Mouse (Mus musculus) gonadal fat pad, adult 2 months (tissue): ENCODE results near the gene Npm1. TPM values are rescaled to one million over a fixed set of nuclear protein-coding genes. Genes with fewer than 3 reads are reported as not detected.

Experiments
- DNase-seq: peaks from one replicate; pipeline ENCODE4 v3.0.0-alpha.2; 2012; ENCODE audit warnings: low read depth
- polyA plus RNA-seq: library from polyadenylated mRNA; depleted of rRNA; stranded (reverse); fragments of >200 nt; gene quantifications from 2 replicates; pipeline ENCODE4 v1.2.3, GENCODE M21; 2012

Npm1 gene
- polyA plus RNA-seq, 1 experiment, result 72.6 TPM

- DNase-seq, result no peak
These were observed 17.7 kb upstream of the Npm1 start for GRCm38 (mm10) chr11:33180701-33181116.

DNA sequence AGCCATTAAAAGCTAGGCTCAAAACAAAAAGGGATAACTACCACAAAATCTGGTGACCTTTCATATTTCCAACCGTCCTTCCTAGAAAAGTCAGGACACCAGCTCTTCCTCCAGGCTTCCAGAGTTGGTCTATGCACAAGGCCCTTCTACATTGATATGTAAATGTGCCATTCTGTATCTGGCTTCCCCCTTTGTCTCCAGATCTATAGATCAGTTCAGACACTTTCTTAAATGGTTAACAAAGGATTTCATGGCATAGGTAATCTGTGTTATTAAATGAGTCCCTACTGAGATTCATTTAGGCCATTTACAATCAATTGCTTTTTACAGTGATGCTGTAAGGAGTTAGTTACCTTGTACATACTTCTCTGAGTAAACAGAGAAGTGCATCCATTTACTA, 16.8 kb upstream of the Npm1 start:
- DNase-seq, result no peak

DNA sequence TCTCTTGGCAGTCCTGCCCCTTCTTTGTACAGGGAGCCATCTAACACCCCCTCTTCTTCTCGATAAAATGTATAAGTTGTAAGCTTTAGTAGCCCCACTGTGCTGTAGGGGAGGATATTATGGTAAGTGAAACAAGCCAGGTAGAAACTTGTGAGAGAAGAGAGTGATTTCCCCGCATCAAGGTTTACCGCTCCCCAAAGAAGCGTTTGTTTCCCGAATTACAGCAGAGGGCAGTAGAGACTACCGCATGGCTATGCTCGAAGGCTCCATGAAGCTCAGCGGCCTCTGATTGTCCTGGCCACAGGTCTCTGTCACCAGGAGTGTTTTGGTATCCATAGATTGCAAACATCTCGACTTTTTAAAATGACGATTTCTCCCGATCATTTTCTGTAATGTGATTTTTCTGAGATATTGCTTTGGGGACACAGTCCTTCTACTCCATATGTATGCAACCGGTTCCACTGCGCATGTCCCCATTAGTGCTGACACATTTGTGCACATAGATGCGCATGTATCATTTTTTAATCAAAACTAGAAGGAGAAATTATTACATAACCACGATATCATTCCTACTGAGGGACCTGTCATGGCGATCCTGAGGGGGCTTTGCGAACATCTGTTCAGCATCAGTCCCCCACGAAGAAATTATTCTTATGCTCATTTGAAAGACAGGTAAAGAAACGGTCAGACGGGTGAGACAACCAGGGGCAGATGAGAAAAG, 13.7 kb upstream of the Npm1 start:
- DNase-seq, result no peak

GRCm38 (mm10) chr11:33175768-33176167, 12.8 kb upstream of the Npm1 start:
- no peak for DNase-seq

DNA sequence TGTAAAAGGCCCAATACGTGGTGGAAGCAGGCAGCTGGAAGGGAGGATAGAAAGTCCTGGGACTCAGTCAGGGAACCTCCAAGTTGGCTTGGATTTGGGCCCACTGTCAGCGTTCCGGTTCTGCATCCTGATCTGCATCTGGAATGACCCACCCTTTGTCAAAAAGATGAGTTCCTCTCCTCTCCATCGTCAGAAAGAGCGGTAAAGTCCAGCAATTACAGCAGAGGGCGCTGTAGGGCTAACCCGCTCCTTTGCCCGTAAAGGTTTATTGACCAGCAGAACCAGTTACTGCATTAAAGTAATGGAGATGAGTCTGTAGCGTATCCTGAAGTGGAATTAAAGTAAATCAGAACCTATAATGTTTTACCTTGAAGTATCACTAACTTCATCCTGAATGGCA, 7.5 kb upstream of the Npm1 start:
- no peak for DNase-seq

- DNase-seq, result no peak
These were observed 602 bp downstream of the Npm1 start for GRCm38 (mm10) chr11:33162211-33162997.

- no peak for DNase-seq
These were observed 3.3 kb downstream of the Npm1 start for GRCm38 (mm10) chr11:33159741-33160140.

- DNase-seq, result no peak
These were observed 5.4 kb downstream of the Npm1 start for GRCm38 (mm10) chr11:33157453-33158196.

GRCm38 (mm10) chr11:33156436-33157015, 6.5 kb downstream of the Npm1 start:
- no peak for DNase-seq

DNA sequence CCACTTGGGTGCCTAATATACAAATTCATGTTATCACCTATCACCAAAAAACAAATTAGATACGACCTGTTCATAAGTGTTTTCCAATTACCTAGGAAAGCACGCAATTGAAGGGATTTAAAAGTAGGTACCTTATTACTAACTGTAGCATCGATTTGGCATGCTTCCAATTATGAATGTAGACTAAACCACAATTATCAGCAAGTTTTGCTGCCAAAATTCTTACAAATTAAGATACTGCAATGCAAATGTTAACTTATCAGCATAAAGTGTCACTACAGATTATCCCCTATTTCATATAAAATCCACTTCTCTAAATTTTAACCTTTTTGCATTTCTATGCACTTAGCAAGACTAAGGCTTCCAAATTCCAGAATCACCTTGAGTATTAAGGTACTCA, 8.5 kb downstream of the Npm1 start:
- DNase-seq, result no peak

DNA sequence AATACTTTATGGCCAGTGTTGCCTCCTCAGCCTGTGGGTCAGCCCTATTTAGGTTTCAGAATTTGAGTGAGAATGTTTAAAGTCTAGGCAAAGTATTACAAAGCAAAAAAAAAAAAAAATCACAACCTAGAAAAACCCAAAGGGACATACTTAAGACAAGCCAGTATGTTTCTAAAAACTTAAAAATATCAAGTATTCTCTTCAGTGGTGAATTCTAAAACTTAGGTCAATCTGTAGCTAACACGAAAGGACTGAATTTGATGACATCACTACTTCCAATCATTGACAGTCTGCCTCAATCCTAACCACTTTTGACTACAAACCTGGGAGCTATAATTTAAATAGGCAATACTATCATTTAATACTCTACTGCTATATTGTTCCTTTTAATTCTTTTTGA, 10.0 kb downstream of the Npm1 start:
- DNase-seq, result no peak

DNA sequence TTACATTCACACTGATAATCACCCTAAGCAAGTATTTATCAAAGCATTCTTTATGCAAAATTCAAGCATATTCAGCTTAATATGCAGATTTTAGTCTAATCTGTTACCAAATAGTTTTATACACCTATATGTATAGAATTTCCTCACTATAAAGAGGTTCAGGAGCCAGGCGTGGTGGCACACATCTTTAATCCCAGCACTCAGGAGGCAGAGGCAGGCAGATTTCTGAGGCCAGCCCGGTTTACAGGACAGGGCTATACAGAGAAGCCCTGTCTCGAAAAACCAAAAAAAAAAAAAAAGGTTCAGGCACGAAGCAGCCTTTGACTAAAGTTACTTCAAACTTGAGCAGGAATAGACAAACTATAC, 11.2 kb downstream of the Npm1 start:
- DNase-seq, result no peak

- no peak for DNase-seq
These were observed 11.8 kb downstream of the Npm1 start for GRCm38 (mm10) chr11:33151128-33151779.

DNA sequence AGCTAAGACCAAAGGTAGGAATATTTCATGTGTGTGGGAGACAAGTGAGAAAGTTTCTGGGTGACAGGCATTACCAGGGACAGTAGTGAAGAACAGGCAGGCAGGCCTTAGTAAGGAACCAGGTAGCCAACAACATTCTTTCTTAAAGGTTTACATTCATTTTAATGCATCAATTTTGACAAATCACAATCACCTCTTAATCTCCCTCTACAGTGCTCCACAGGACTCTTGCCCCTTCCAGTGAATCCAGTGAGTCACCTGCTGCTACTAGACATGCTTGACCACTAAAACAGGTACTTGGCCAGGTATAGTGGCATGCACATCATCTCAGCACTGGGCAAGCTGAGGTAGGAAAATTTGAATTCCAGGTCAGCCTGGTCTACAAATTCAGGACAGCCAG, 12.6 kb downstream of the Npm1 start:
- DNase-seq, result no peak

DNA sequence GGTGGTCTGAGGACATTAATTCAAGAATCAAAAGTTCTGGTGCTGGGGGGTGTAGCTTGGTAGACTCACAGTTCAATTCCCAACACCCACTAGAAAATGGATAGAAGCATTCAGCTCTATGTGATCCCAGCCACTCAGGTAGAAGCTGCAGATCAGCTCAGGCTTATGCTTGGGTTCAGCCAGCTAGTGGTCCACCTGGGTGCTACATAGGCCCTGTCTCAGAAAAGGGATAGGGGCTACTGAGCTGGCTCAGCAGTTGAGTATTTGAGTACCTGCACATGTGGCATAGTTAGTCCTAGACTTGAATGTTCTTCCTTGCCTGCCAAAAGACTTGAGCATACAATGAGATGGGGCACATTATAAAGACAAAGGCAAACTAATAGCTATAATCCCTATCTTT, 13.6 kb downstream of the Npm1 start:
- DNase-seq, result no peak

- DNase-seq, result no peak
These were observed 13.9 kb downstream of the Npm1 start for GRCm38 (mm10) chr11:33149088-33149436.

DNA sequence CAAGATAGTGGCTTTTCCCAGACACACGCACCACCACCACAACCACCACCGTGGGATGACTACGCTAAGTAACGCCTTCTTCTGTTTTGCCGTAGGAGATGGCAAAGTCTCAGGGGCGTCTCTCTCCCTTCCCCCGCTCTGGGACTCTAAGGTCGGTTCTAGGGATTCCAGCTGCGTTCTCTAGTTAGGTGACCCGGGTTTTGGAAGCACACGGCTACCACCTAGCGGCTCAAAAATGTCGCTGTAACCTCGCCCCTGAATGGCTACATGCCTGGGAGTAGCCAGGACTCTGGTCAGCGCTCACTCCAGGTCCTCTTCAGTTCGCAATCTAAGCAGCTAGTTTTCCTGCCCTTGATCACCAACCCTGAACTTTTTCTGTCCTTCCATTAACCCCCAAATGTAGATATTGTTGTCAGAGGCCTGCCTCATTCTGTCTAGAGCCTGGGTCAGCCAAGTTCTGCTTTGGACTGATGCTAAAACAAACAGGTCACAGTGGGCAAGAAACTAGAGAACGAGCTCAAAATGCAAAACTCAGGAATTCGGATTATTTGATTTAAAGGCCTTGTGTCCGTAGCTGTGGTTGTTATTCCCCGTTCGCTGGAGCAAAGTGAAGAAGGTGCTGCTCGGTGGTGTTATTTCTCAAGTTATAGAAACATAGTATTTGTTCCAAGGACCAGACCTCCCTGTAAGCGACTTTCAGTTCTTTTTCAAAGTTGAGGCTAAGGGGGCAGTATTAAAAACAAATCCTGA, 14.5 kb downstream of the Npm1 start:
- no peak for DNase-seq

DNA sequence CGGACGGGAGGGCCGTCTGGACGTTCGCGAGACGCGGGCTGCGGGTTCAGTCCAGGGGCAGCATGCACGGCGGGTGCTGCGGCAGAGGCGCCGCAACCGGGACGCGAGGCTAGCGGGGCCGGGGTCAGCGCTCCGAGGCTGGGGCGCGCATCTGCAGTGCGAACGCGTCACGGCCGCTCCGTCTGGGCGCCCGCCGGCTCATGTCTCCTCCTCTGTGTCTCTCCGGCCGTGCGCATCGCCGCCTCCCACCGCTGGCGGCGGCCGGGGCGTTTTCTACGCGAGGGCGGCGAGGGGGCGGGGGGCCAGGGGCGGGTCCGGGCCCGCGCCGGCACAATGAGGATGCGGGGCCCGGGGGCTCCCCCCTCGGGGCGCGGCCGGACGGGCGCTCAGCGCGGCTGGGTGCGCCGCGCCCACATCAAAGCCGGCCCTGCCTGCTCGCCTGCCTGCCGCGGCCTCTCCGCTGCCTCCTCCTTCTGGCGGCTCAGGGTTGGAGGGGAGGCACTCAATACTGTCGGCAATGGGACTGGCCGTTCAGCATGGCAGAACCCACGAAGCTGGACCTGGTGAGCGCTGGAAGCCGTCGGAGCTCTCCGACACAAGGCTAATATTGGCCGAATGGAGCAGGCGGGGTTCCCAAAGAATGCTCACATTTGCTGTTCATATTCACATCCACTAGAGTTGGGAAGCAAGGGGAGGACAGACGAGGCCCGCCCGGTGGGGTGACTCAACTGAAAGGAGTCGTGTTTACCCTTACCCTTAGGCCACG, 15.3 kb downstream of the Npm1 start:
- DNase-seq, result no peak

DNA sequence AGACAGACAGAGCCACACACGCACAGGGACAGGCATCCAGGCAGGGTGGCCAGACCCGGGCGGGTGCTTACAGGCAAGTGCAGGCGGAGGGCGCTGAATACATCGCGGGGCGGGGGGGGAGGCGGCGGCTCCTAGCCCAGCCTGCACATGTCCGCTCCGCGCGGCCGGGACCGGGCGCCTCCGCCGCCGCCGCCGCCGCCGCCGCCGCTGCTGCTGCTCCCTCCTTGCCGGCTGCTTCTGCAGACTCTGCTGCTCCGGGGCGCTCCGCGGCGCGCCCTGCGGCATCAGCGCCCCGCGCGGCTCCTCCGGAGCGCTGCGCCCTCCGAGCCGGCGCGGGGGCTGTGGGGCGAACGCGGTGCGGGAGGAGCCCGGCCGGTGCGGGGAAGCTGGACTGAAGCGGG, 15.8 kb downstream of the Npm1 start, which contains the start of gene Fgf18:
TSS of gene Fgf18 (minus strand) at position 230 of the 401 bp plus-strand sequence.
- DNase-seq, result no peak

DNA sequence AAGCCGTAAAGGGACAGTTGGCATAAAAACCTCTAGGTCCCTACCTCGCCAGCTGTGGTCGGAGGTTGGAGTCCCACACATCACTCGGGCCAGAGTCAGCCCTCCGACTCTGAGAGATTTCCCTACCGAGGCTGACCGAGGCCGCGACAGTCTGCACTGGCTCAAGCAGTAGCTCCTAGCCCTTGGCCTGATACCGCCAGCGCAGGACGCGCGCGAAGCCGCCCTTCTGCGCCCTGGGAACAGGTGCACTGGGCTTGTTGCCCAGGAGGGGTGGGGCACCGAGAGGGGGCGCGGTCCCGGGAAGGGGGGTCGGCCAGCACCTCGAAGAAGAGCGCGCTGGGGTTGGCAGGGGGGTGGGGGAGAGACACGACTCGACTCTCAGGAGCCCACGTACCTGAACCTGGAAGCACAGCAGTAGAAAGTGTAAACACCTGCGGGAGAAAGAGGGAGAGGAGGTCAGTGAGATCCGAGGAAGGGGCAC, 16.3 kb downstream of the Npm1 start:
- DNase-seq, result no peak
